Mouse (Mus musculus) right cerebral cortex, adult 18-20 months (tissue): ENCODE data around the gene Dusp1.

Experiments
- DNase-seq: peaks from one replicate; pipeline ENCODE4 v3.0.0; 2022; ENCODE audit warnings: mixed read lengths

Gene Dusp1

DNA sequence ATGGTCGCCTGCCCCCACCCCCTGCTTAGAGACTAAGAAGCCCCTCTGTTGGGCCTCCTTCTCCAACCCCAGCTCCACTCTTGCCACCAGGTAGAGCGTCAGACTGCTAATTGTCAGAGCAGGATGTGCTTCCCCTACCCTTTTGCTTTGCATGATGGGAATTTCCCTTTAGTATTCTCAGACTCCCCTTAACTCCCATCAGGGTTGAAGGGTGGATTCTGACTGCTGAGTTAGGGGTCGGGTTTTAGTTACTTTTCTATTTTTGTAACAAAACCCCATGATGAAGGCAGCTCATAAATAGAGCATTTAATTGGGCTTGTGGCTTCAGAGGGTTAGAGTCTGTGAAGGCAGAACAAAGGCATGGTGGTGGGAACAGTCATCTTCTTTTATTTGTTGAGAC is 8.9 kb downstream of the Dusp1 start:
- DNase-seq: no peak

DNA sequence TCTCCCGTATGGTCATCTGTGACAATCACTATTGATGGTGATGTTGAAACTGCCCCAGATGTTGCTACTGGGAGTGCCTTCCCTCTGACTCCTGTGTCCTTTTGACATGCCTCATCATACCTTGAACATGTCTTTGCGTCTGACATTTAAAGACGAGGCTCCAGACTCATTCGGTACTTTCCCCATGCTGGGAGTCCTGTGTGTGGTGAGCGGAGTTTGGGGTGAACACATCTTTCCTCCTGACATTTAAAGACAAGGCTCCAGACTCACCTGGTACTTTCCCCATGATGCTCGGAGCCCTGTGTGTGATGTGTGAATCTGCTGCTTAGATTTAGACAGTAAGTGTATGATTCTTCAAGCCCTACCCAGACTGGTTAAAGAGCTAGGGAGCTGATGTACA is 10.8 kb downstream of the Dusp1 start:
- no peak for DNase-seq

DNA sequence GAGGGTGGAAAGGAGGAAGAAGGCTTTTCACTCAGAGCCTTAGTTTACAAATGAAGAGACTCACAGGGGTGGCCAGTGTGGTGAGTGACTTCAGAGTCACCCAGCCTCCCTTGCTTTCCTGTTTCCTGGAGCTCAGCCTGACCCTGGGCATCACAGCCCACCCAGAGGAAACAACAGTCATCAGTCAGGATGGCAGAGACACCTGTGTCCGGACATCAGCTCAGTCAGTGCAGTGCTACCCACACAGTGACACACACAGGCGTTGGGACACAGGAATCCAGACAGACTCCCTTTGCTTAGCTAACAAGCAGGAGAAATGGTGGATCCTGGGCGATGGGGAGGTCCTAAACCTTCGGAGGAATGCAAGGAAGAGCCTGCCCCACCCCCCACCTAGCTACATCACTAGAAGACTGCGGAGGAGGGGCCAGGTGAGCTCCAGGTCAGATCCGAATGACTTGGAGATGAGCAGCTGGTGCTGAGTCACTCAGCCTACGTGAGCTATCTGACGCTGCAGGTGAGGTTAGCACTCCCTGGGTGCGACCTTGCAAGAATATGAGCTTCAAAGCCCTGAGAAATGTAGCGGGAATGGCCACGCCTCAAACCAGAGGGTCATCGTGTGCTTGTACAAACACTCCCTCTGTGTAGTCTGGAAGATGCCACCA is 12.6 kb downstream of the Dusp1 start:
- no peak for DNase-seq

DNA sequence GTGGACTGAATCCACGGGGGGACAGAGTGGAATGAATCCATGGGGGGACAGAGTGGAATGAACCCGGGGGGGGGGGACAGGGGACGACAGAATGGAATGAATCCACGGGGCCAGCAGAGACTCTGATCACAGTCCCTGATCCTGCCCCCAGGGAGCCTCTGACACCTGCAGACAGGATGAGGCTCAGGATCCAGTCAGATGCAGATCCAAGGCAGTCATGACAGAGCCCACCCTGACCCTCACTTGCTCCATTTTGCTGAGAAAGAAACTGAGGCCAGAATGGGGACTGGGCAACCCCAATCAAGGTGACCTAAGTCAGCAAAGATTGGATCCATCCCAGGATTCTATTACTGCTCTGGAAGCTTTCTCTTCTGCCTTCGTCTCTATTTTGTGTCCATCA is 13.4 kb downstream of the Dusp1 start:
- no peak for DNase-seq

DNA sequence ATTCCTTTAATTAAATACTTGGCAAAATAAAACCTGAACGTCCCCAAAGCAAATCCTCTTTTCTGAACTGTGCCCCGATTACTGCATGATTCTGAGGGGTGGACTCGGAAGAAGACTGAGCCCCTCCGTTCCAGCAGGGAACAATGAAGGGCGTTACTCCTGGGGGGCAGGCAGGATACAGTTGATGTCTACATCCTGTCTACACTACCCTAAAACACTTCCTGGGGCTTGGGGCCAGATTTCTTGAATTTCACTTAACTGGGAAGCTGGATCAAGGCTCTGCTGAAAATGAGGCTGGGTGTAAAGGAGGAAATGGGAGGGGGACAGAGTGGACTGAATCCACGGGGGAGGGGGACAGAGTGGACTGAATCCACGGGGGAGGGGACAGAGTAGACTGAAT is 14.2 kb downstream of the Dusp1 start:
- DNase-seq: no peak

DNA sequence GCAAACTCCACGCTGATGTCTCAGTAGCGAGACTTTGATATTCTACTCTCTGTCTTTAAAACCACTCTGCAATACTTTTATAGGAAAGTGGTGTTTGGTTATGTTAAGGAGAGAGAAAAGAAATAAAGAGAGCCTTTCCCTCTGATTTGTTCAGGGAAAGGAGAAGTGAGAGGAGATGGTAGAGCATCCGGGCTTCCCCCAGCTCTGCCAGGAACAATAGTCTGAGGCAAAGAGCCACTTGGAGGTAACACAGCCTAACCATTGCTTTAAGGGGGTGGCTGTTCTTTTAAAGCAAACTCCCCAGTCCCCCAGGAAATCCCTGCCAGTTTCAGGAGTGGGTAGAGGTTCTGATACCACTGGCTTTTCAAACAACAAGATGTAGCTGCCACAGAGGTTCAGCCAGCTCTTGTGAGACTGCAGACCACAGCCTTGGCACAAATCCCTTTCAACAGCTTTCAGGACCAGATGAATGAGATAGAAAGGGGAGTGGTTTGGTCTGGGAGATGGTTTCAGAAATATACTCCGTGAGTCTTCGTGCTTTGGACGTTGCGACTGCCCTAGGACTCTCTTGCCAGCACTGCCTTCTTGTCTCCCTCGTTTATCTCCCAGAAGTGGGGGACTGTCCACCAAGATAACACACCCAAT is 17.5 kb downstream of the Dusp1 start:
- DNase-seq: no peak

DNA sequence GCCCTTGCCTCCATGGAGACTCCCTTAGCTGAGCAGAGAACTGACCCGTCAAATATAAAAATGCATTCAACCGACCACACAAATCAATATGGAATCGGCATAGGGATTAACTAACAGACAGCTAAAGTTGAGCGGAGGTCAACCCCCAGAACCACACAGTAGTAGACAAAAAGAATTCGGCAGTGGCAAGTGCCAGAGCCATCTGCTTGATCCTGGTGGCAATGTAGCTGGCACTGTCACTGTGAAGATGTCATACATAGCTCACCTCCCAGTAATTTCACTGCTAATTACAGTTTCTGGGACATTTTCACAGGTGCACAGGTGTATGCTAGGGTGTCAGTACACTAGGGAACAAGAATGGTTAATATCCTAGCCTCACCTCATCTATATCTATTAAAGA is 21.8 kb downstream of the Dusp1 start:
- DNase-seq: no peak

DNA sequence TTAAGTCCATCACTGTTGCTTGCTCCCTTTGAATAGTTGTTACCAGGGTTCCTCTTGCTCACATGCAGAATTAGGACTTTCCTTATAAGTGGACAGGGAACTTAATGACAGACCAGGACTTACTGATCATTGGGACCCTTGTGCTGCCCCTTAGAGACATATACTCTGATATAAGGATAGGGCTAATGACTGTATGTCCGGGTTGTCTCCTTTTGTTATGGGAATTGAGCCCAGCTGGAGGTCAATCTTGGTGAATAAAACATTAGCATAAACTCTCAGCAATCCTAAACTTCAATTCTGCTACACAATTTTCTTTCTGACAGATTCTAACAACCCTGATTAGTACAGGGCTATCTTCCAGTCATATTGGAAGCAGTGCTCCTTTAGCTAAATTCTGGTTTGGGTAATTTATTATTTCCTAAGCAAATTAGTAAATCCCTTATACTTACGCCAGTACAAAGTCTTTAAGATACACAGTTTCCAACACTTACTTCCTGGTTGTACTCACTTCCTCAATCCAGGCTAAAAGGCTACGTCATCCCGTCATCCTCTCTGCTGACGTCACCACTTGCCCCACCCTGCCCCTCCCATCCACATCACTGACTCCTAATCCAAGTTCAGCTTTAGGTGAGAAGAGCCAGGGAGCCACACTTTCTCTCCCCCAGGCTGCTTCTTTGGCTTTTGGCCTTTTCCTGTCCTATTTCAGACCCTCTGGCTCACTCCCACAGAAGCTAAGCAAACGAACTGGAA is 24.0 kb downstream of the Dusp1 start:
- DNase-seq: no peak

DNA sequence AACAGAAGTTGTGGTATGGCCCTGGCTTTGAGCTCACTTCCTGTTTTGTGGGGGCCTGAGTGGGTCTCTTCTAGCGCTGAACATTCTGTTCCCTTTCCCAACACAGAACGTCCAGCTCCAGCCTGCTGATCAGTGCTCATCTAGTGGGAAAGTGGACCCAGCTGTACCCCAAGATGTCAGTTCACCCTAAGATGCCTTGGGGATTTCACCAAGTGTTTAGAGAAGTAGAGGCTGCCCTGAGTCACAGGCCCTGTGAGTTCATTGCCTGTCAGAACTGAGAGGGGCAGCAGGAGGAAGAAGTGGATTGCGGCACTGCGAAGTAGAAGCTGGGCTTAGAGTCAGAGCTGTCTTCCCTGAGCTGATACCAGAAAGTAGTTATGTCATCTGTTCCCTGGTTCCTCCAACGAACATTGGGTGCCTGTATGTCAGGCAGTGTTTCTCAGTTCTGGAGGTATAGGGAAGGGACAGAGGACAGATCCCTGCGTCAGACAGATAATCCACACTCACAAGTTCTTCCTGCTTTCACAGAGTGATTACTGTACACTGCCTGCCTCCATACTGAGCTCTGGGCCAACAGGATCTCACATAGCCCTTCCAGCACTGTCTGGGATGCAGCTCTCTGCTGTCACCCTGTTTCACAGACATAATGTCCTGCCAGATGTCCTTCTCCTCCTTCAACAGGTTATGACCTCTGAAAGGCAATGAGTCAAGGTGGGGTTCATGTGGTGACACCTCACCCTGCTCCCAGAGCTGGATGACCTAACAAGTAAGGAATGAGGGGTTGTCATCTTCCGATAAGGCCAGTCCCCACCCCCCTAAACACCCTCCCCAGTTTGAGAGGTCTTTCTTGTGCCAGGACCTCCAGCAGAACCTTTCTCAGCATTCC is 26.4 kb downstream of the Dusp1 start:
- no peak for DNase-seq

DNA sequence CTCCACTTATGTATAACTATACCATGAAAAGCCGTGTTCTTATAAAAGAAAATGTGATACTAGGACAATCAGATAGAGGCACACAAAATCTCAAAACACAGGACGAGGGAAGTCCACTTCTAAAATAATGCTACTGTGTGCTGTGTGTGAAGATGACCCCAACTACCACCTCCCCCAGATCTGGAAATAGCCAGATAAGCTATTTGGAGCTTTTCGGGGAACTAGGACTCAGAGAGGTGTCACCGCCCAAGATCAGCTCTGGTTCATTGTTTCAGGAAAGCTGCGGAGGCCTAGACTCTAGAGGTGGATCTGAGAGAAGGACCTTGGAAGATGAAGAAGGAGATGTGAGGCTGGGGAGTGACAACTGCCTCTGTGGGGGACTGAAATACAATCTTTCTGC is 27.2 kb downstream of the Dusp1 start:
- no peak for DNase-seq

DNA sequence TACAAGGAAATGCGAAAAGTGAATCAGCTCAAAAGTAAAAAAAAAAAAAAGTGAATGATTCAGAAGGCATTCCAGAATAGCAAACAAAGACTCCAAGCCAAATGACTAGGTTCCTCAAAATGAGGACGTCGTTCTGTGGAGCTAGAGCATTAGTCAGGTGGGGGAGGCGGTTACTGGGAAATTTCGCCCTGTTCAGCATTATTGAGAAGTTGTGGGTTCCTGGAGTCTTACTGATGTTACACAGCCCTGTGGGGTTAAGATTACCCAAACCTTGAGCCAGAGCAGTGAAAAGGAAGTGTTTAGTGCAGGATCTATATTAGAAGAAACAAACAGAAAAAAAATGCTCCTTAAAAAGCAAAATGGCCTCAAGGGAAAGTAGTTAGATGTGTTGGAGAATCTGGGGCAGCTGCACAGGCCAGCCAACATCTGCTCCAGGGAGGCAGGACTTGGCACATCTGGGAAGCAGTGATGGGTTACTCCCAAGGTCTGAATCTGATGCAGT is 28.0 kb downstream of the Dusp1 start:
- DNase-seq: no peak

DNA sequence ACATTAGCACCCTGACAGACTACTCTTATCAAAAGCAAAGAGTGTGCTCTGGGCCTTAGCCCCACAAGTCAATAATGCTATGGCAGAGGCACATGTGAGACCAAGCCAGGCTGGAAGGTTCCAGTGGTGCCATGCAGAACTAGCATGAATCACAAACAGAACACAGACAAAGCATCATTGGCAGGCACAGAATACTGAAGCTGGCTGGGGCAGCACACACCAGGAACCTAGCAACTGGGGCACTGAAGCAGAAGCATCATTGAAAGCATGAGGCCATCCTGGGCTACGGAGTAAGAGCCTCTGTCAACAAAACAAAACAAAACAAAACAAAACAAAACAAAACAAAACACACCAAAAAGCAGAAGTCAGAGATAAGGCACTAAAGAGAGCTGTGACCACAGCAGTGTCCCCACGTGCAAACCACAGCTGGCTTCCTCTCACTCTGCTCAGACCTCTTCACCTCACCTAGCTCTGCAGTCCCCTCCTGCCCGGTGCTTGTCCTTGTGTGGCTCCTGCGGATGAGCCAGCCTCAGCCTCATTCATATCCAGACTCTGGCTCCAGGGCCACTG is 29.4 kb downstream of the Dusp1 start:
- no peak for DNase-seq

DNA sequence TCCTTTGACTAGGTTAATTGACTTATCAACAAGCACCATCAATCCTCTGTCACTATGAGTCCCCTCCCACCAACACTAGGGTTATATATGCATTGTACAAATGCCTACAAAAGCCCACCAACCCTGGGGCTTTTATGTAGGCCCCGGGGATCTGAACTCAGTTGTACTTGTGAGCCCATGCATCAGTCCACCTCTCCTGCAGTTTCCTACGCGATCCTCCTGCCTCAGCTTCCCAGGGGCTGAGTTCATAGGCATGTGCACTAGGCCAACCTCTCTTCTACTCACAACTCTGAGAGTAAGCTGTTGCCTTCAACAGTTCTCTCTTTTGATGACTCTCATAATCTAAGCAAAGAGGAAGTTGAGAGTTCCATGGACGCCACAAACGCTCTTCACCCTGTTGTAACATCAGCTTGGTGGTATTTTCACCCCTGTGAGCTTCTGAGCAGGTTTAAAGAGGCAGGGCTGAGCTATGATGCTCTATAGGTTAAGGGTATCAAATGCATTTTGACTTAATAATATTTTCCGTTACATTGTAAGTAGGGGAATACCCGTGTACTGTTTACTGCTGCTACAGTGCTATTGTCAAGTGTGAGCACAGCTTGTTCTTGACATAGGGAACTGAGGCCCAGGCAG is 30.4 kb downstream of the Dusp1 start:
- no peak for DNase-seq

DNA sequence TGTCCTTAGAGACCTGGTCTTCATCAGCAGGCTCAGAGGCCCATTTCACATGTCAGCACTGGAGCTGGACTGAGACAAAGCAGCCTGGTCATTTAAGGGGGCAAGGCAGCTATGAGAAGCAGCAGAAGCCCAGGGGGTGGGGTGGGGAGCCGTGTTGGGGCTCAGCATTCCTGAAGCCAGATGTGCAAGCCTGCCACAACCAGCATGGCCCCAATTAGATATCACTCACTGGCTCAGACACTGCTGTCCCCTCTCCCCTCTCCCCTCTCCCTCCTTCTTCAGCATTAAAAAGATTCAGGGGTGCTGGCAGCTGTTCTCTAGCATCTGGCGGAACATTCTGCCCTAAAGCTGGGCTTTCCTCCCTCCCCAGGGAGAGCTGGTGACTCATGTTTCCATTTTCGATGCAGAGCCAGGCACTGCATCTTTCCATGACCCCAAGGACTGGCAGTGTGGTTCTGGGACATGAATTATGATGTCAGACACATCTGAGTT is 31.3 kb downstream of the Dusp1 start:
- DNase-seq: no peak

DNA sequence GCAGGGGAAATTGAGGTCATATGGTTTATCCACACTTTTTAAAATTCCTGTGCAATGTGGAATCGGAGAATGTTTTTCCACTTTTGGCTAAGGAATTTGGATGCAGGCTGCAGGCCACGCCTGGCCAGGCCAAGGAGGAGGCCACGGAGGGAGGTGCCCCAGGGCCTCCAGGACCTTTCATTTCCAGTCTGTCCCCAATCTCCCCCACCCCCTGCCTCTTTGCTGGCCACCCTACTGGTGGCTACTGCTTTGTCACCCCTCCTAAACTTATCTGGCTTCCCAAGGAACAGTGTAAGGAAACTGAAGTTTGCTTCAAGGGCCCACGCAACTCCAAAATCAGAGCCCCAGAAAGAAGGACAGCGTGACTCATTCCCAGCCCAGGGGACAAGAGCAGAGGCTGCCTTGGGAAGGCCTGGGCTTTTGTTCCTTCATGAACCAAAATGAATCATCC is 32.1 kb downstream of the Dusp1 start:
- DNase-seq: peak; percentile 55

DNA sequence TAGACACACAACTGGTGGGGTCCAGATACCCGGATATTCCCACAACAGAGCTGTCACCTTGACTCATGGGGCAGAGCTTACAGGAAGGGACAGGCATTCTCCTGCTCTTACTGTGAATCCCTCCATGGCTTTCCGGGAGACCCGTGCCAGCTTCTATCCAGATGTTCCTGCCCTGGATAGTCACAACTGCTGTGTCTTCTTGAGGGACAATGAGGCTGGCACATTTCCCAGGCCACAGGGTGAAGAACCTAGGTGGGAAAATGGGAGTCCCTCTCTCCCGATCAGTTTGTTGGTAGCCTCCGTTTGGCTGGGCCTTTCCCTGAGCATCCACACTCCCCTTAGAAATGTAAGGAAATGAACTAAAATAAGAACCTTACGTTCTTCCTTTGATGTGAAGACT is 33.2 kb downstream of the Dusp1 start:
- no peak for DNase-seq

DNA sequence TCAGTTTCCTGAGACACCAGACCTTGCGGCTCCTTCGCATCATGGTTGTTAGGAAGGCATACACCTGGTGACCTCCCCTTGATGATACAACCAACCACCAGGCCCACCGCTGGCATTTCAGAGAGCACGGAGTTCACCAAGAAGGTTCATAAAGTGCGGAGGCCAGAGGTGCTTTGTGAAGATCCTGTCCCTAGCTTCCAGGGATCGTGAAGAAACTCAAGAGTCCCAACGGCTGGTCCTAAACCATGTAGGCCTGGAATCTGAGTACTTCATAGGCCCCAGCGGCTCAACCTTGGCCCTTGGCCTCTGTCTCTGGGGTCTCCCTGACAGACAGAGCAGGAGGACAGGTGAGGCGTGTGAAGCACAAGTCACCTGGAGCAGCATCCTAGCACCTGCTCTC is 34.6 kb downstream of the Dusp1 start:
- DNase-seq: no peak

DNA sequence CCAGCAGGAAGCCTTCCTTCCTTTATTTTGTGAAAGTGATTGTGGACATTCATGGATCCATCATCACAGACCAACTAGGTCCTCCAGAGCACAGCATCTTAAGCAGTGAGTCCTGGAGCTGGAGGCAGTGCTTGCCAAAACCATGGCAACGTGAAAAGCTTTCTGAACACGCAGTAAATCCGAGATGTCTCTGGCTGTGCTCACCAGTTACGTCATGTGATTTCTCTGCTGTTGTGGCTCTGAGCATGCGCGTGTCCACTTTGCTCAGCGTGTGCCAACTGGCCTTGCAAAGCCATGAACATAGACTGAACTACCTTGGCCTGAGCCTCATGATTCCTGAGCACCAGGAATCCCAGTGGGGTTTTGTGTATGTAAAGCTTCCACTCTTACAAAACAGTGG is 36.6 kb downstream of the Dusp1 start:
- peak; percentile 69 for DNase-seq

DNA sequence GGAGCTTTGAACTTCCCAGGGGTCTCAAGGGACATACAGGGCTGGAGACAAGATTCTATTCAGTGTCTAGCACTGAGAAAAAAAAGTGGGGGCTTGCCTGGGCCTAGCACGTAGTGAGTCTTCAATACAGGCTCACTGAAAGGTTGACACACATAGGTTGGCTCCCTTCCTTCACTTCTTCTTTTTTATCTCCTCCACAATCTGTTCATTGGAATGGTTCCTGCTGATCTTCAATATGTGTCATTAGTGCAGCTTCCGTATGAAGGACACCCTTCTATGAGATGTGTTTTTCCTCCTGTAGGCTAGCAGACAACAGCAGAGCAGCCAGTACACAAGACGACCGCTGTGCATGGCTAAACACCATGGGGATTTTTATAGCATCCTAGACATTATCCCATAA is 37.1 kb downstream of the Dusp1 start:
- DNase-seq: no peak

DNA sequence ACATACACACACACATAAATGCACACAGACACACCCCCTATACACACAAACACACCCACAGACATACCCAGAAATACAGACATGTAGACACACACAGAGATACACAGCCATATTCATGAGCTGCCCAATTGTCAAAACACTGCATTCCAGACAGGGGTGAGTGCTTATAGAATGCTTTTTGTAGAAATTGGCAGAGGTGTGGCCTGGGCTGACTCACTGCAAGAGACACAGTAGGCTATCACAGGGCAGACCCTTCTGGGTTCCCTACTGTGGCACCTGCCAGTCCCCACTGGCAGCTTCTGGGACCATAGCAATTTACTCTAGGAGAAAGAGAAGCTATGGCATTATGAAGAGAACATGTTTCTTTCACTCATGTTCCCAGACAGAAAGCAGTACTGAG is 37.6 kb downstream of the Dusp1 start:
- DNase-seq: no peak

DNA sequence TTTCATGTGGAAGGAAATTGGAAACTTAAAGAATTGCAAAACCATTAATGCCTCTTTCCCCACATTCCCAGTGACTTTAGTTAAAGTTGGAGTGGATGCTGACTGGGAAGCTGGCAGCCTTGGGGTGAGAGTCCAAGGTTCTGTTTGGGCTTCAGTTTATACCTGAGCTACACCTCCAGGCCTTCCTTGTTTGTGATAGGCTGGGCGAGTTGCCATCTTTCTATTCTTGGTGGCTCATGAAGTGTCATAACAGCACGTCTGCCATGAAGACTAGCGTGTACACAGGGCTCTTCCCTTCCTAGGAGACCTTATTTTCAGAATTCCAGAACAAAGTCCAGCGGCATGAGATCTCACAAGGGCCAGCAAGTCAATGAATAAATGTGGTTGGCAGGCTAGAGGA is 39.2 kb downstream of the Dusp1 start:
- DNase-seq: no peak

DNA sequence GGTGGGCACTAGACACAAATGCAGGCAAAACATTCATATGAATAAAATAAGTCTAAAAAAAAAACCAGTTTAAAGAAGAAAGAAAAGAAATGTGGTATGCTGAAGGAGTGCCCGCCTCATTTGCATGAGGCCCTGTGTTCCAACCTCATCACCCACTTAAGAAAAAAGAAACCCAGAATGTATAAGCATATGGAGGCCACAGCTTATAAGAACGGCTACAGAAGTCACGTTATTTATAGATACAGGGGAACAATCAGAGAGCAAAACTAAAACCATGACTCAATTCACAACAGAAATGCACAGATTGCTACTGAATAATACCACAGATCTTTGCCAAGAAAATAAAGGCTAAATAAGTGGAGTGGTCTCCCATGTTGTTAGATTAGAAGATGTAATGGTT is 43.6 kb downstream of the Dusp1 start:
- no peak for DNase-seq
